Mouse (Mus musculus): ENCODE measurements at regions not wholly inside any gene's neighbourhood (a gene's known extent, or its start where the extent isn't known, plus 50 kb on each side); places are given as distances from the start of the nearest gene placed in this dataset.

DNA sequence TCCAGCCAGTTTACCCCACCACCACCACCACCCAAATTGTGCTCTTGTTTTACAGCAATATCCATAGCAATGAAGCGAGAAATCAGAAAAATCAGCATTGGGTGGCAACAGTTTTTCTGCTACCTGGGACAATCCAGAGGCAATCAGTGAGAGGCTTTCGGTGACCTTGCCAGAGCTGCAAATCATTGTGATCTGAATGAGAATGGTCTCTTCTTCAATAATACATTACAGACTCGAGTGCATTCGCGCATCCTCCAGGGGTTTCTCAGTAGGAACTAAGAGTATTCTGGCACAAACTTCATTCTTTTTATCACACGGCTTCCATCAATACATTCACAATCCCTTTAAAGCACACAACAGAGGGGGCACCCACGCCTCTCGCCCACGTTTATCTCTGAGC, 91.2 kb downstream of the Srek1 start:
- DNase-seq: no peak
- WGBS: 81% methylated on average over 9 of the region's 9 CpGs
- TF ChIP-seq POLR2A (IDR thresholded peaks at IDR 0.05; ENCODE audit: borderline replicate concordance, extremely low read depth, low read depth, low read length): no peak
- no peak for TF ChIP-seq CTCF (IDR thresholded peaks at IDR 0.05; ENCODE audit: insufficient read depth, low read length)
- no peaks in the 10 kb centered on the region for H3K4me1 ChIP-seq (ENCODE audit: control insufficient read depth, insufficient read depth, low read length)
- no peak overlapping the region for H3K4me3 ChIP-seq (replicated peaks; ENCODE audit: extremely low read depth, low read depth, low read length)

DNA sequence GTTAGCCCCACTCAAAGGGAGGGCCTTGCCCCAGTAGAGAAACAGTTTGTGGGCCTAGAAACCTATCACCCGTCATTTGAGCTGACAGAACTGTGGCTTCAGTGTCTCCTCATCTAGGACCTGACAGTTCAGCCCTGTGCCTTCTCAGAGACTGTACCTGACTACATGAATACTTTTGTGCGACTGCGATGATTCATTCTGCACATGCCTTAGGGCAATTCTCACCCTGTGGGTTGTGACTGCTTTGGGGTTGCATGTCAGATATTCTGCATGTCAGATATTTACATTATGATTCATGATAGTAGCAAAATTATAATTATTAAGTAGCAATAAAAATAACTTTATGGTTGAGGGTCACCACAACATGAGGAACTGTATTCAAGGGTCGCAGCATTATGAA, 93.7 kb downstream of the Srek1 start:
- DNase-seq: no peak
- 89% methylated on average over 4 of the region's 4 CpGs for WGBS
- TF ChIP-seq CTCF (IDR thresholded peaks at IDR 0.05; ENCODE audit: insufficient read depth, low read length) (no peak), POLR2A (IDR thresholded peaks at IDR 0.05; ENCODE audit: borderline replicate concordance, extremely low read depth, low read depth, low read length) (no peak)

DNA sequence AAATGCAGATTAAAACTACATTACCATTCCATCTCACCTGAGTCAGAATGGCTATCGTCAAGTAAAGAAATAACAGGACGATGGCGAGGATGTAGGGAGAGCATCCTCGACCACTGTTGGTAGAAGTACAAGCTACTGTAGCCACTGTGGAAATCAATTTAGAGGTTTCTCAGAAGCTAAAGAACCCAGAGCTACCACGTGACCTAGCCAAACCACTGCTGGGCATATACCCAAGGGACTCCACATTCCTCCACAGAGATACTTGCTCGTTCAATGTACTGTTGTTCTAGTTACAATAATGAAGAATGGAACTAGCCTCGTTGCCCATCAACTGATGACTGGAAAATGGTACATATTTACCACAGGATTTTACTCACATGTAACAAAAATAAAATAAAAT, 94.4 kb downstream of the Srek1 start:
- TF ChIP-seq CTCF (IDR thresholded peaks at IDR 0.05; ENCODE audit: insufficient read depth, low read length) (no peak), POLR2A (IDR thresholded peaks at IDR 0.05; ENCODE audit: borderline replicate concordance, extremely low read depth, low read depth, low read length) (no peak)
- H3K4me1 ChIP-seq (ENCODE audit: control insufficient read depth, insufficient read depth, low read length): no peaks in the 10 kb centered on the region
- no peak for DNase-seq
- WGBS: 76% methylated on average over 7 of the region's 7 CpGs
- H3K4me3 ChIP-seq (replicated peaks; ENCODE audit: extremely low read depth, low read depth, low read length): no peak overlapping the region

More for the DNA sequence above, 93.7 kb downstream of the Srek1 start:
- no peaks in the 10 kb centered on the region for H3K4me1 ChIP-seq (ENCODE audit: control insufficient read depth, insufficient read depth, low read length)
- H3K4me3 ChIP-seq (replicated peaks; ENCODE audit: extremely low read depth, low read depth, low read length): no peak overlapping the region

DNA sequence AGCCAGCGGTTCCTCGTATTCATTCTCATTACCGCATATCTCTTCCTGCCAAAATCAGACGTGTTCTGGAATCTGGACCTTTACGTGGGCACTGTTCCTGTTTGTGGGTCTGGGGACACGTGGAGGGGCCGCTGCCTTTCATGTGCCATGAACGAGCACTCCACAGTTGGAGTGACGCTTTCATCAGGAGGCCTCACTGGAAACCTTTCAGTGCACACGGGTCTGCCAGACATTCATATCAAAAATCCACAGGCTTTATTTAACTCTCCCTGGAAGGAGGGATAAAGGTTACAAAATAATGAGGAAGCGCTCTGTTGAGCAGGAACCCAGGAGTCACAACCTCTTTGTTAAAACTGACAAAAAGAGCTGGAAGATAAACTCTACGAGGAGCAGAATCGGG, 97.6 kb downstream of the Srek1 start:
- WGBS: 63% methylated on average over 13 of the region's 13 CpGs
- DNase-seq: no peak
- no peak for TF ChIP-seq CTCF (IDR thresholded peaks at IDR 0.05; ENCODE audit: insufficient read depth, low read length)
- no peak for TF ChIP-seq POLR2A (IDR thresholded peaks at IDR 0.05; ENCODE audit: borderline replicate concordance, extremely low read depth, low read depth, low read length)
- Histone ChIP-seq H3K4me1 (ENCODE audit: control insufficient read depth, insufficient read depth, low read length) (no peaks in the 10 kb centered on the region), H3K4me3 (replicated peaks; ENCODE audit: extremely low read depth, low read depth, low read length) (no peak overlapping the region)

DNA sequence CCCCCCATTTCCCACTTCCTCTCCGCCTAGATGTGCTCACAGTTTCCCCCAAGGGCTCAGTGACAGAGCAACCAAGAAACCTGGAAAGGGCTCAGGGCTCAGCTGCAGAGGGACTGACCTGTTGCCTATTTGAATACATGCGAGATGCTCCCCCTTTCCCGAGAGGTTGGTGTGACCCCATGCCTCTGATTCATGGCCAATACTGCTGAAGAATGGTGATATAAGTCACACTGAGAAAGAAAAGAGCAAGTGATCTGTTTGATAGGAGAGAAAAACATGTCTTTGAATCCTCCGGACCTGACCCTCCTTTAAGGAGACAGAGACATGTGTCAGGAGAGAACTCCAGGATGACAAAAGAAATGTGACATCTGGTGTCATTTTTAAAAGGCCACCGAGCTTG, 98.2 kb downstream of the Srek1 start:
- TF ChIP-seq CTCF (IDR thresholded peaks at IDR 0.05; ENCODE audit: insufficient read depth, low read length) (no peak), POLR2A (IDR thresholded peaks at IDR 0.05; ENCODE audit: borderline replicate concordance, extremely low read depth, low read depth, low read length) (no peak)
- no peak for DNase-seq
- no peak overlapping the region for H3K4me3 ChIP-seq (replicated peaks; ENCODE audit: extremely low read depth, low read depth, low read length)
- WGBS: 65% methylated on average over 5 of the region's 5 CpGs
- no peaks in the 10 kb centered on the region for H3K4me1 ChIP-seq (ENCODE audit: control insufficient read depth, insufficient read depth, low read length)

DNA sequence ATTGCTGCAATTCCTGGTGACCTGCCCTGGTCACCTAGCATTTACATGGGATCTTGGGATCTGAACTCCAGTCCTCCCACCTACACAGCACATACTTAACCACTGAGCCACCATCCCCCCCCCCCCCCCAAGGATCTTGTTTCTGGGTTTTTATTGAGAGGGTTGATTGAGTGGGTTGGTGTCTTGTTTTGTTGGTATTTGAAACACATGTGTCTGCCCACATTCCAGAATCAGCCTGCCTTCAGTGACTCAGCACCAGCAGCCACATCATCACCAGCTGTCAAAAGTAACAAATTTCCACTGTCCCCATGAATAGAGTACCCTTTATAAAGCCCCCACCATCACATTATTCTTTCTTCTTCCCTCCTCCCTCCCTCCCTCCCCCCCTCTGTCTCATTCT, 103.8 kb downstream of the Srek1 start:
- Histone ChIP-seq H3K4me1 (ENCODE audit: control insufficient read depth, insufficient read depth, low read length) (no peaks in the 10 kb centered on the region), H3K4me3 (replicated peaks; ENCODE audit: extremely low read depth, low read depth, low read length) (no peak overlapping the region)
- TF ChIP-seq CTCF (IDR thresholded peaks at IDR 0.05; ENCODE audit: insufficient read depth, low read length) (no peak), POLR2A (IDR thresholded peaks at IDR 0.05; ENCODE audit: borderline replicate concordance, extremely low read depth, low read depth, low read length) (no peak)
- DNase-seq: no peak

DNA sequence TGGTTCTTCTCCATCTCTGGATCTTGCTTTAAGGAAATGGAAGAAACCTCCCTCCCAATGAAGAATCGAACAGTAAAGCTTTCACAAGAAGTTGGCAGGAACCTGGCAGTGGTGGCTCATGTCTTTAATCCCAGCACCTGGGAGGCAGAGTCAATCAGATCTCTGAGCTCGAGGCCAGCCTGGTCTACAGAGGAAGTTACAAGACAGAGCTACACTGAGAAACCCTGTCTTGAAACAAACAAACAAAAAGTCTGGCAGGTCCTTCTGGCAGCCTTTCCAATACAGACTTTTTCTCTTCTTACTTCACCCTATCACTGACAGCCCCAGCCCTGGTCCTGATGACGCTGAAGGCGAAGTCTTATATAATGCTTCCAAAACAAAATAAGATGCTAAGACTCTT, 104.6 kb downstream of the Srek1 start:
- no peak for TF ChIP-seq CTCF (IDR thresholded peaks at IDR 0.05; ENCODE audit: insufficient read depth, low read length)
- no peak for TF ChIP-seq POLR2A (IDR thresholded peaks at IDR 0.05; ENCODE audit: borderline replicate concordance, extremely low read depth, low read depth, low read length)
- WGBS: 78% methylated on average over 4 of the region's 4 CpGs
- H3K4me1 ChIP-seq (ENCODE audit: control insufficient read depth, insufficient read depth, low read length): no peaks in the 10 kb centered on the region

DNA sequence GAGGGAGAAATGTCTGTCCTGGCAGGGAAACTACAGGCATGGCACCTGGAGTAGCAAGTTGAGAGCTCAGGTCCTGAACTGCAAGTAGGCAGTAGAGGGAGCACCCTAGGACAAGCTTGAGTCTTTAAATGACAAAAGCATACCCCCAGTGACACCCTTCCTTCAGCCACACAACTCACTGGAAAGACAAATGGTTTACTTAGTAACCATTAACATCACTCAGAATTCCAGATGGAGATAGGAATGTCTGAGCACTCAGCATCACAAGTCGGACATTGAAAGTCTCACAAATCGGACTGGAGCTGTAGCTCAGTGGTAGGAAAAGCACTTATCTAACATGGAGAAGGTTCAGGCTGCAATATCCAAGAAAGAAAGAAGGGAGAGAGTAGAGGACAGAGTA, 106.7 kb downstream of the Srek1 start:
- 69% methylated on average over 2 of the region's 2 CpGs for WGBS
- no peak for TF ChIP-seq CTCF (IDR thresholded peaks at IDR 0.05; ENCODE audit: insufficient read depth, low read length)
- TF ChIP-seq POLR2A (IDR thresholded peaks at IDR 0.05; ENCODE audit: borderline replicate concordance, extremely low read depth, low read depth, low read length): no peak
- DNase-seq: no peak
- H3K4me3 ChIP-seq (replicated peaks; ENCODE audit: extremely low read depth, low read depth, low read length): no peak overlapping the region
- no peaks in the 10 kb centered on the region for H3K4me1 ChIP-seq (ENCODE audit: control insufficient read depth, insufficient read depth, low read length)

More for the DNA sequence above, 104.6 kb downstream of the Srek1 start:
- H3K4me3 ChIP-seq (replicated peaks; ENCODE audit: extremely low read depth, low read depth, low read length): no peak overlapping the region
- no peak for DNase-seq

DNA sequence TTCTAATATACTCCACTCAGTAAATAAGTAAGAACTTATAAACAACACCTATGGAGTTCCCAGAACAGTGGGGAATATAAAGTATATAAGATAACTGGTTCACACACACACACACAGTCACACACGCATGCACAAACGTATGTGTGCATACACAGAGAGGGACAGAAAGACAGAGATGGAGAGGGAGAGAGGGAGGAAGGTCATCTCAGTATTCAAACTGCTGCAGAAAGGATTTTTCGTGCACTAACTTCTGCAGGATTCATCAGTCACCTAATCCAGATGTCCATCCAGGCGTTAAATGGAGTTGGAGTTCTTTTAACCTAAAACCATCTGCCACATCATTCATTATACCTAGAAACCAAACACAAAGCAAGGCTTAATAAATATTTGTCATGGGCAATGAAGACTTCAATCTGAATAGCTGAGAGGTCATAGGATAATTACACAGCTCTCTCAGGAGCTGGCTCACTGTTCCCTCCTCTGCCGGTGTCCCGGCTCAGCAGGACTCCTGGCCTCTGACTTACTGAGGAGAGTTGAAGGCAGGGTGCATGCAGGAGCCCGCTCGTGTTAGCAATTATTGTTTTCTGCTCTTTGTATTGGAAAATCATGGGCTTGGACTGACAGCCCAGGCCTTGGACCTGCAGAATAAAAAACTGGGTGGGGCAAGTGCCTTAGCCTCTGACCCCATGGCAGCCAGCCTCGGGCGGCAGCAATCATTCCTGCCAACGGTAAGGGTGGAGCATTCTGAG, 114.0 kb downstream of the Srek1 start:
- H3K4me1 ChIP-seq (ENCODE audit: control insufficient read depth, insufficient read depth, low read length): no peaks in the 10 kb centered on the region
- DNase-seq: no peak
- no peak for TF ChIP-seq POLR2A (IDR thresholded peaks at IDR 0.05; ENCODE audit: borderline replicate concordance, extremely low read depth, low read depth, low read length)
- no peak for TF ChIP-seq CTCF (IDR thresholded peaks at IDR 0.05; ENCODE audit: insufficient read depth, low read length)
- WGBS: 42% methylated on average over 11 of the region's 11 CpGs
- no peak overlapping the region for H3K4me3 ChIP-seq (replicated peaks; ENCODE audit: extremely low read depth, low read depth, low read length)

DNA sequence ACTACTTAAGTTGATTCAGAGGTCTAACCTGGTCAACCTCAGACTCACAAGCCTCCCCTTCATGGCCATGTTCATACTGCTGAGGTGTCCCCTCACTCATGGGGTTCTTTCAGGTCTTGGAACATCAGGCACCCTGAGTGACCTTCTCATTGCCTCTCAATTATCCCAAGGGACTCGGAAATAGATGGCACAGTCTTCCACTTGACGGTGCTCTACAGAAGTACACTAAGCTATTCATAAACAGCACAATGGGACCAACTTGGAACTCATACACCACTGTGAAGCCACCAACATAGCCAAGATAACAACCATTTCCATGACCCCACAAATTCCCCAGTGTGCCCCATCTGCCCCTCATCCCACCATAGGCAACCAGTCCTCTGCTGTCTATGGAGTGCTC, 118.4 kb downstream of the Srek1 start:
- no peaks in the 10 kb centered on the region for H3K4me1 ChIP-seq (ENCODE audit: control insufficient read depth, insufficient read depth, low read length)
- 84% methylated on average over 2 of the region's 2 CpGs for WGBS
- no peak overlapping the region for H3K4me3 ChIP-seq (replicated peaks; ENCODE audit: extremely low read depth, low read depth, low read length)
- no peak for DNase-seq
- TF ChIP-seq POLR2A (IDR thresholded peaks at IDR 0.05; ENCODE audit: borderline replicate concordance, extremely low read depth, low read depth, low read length): no peak
- TF ChIP-seq CTCF (IDR thresholded peaks at IDR 0.05; ENCODE audit: insufficient read depth, low read length): no peak

Measured in lung, adult 2 months (tissue).